Mouse (Mus musculus): Measurements from ENCODE around the gene Mmp19.

The Mmp19 gene

DNA sequence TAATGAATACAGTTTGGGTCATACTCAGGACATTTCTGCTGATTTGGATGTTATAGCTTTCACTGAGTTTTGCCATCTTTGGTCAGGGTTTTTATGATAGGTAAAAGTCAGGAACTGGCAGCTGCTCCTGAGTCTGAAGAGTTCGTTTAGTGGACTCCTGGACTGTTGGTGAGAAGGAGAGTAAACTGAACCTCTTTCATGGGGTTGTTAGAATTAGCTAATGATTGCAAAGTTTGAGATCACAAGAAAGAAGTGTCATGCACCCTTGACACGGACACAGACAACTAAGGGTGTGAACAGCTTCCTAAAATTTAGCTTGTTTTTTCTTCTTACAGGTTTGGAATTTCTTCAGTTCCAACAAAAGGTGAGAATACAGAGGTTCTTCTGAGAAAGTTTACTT lies 57.7 kb downstream of the Mmp19 start:
- no peak for DNase-seq (ENCODE audit: low read depth in 2 of 2, low spot score in 2 of 2)

DNA sequence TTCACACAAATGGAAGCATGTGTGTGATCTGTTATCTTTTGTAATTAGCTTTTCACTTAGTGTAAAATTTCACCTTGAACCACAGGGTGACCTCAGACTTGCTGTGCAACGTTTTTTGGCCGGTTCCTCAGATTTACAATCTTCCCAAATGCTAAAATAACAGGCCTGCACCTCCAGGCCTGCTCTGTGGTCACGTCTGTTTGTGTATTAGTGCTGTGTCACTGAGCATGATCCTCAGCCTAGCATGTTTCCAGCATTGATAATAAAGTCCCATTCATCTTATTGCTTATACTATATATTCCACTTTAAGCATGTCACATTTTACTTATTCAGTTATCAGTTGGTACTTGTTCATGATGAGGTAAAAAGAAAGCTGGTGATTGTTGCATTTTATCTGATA lies 59.6 kb downstream of the Mmp19 start:
- DNase-seq (ENCODE audit: low read depth in 2 of 2, low spot score in 2 of 2) = no peak
